Mouse (Mus musculus) spleen, adult 2 months (tissue): ENCODE measurements at regions not wholly inside any gene's neighbourhood (a gene's known extent, or its start where the extent isn't known, plus 50 kb on each side); places are given as distances from the start of the nearest gene placed in this dataset.

ENCODE experiments used
- CTCF ChIP-seq: fragments of 200-500 bp; IDR thresholded peaks from 2 replicates; pipeline ENCODE4 v1.5.1; 2011; ENCODE audit warnings: mild to moderate bottlenecking, inconsistent platforms; ENCODE audit not compliant: insufficient read depth, insufficient read length, insufficient replicate concordance; ENCODE audit errors: extremely low read depth
- POLR2A ChIP-seq: fragments of 200-500 bp; IDR thresholded peaks from 2 replicates; pipeline ENCODE4 v1.6.1; 2011; ENCODE audit warnings: low read depth, low read length, inconsistent platforms

DNA sequence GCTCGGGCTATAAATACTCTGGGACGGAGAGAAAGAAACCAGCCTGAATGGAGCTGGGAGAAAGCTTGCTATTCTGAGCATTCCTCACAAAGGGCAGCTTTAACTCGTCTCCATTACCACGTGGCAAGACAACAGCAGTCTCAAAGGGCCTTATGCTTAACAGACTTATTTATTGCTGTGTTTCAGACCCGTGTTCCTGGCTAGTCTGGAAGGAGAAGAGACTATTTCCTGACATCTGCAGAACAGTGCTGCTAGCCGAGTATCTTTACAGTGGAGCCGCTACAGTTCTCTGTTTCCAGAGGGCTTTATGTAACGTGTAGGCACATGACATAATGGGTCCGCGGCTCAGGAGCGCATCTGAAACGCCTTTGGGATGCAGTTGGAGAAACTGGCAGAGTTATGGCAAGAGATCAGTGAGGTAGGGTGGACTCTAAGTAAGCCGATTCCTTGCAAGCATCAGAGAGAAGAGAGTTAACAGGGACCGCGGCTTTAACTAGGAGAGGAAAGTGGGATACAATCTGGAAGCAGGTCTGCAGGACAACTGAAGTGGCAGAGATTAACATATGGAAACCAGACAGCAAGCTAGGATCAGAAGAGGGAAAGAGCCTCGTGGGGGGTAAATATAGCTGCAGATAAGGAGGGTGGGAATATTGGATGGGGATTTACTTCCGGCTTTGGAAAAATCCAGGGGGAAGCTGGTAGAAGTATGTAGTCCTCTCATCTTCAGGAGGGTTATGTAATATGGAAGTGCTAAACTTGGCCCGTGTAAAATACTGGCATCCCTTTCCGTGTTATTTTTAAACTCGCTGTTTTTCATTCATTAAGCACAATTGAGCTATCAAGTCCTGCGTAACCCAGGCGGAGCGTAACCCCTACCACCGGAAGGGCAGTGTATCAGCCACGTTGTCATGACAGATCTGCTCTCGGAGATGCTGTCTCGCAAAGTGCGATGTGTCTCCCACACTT, 229.3 kb upstream of the Prickle1 start:
- TF ChIP-seq POLR2A (no peak), CTCF (no peak)
